Mouse (Mus musculus) thymus, adult 2 months (tissue): ENCODE results near the gene Foxi3.

Experiments used
- CTCF ChIP-seq: fragments of 200-500 bp; IDR thresholded peaks from 2 replicates; pipeline ENCODE4 v1.5.1; 2012; ENCODE audit warnings: mild to moderate bottlenecking, control low read depth, low read length, moderate library complexity, borderline replicate concordance; ENCODE audit not compliant: control insufficient read depth, poor library complexity, insufficient read depth; ENCODE audit errors: extremely low read depth
- POLR2A ChIP-seq: fragments of 200-500 bp; IDR thresholded peaks from 2 replicates; pipeline ENCODE4 v1.6.1; 2012; ENCODE audit warnings: mild to moderate bottlenecking, low read length, control low read depth, moderate library complexity; ENCODE audit not compliant: control insufficient read depth, poor library complexity, insufficient read depth; ENCODE audit errors: extremely low read depth

DNA sequence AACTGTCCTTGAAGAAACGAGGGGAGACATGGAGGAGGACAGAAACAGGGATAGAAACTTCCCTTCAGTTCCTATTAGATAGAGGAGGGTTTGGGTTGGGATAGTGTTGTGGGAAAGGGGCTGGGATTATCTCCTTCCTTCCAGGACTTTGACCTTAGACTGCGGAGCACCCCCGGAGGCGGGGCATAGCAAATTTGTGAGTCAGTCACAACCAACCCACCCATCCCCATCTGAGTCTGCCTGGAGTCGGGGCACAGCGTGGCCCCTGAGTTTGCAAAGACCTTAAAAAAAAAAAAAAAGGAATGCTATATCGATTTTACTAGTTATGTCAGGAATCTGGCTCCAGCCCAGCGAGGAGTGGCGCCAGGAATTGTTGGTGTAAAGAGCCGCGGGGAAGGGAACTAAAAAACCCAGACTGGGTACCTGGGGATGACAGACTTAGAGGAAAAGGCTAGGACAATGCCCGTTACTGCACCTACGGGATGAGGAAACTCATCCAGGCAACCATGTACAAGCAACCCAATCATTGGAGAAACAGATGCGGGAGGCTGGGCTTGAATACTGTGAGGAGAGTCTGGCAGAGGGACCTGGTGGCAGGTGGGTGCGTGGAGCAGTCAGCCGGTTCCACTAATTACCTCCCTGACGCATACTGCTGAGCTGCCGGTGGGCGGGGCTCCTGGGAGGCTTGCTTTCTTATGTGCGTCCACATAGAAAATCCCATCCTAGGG lies 44.5 kb upstream of the Foxi3 start:
- TF ChIP-seq POLR2A (no peak), CTCF (no peak)
